Mouse (Mus musculus): ENCODE results near the gene D1Ertd622e. TPM values are rescaled to one million over a fixed set of nuclear protein-coding genes. Genes with fewer than 3 reads are reported as not detected.
"Not testable (repeated sequence)": the region's sequence is repeated elsewhere in the genome, so short reads cannot be mapped to it uniquely, and the experiment has no call there.

Gene D1Ertd622e
- polyA plus RNA-seq, 2 experiments = 14.1 to 14.7 TPM

GRCm38 (mm10) chr1:97583085-97583484 is 78.8 kb downstream of the D1Ertd622e start:
- WGBS = 71% methylated on average over 4 of the region's 4 CpGs
- H3K4me1 ChIP-seq (ENCODE audit: control insufficient read depth, insufficient read depth, low read length) = no peaks in the 10 kb centered on the region

GRCm38 (mm10) chr1:97580680-97581079 is 81.2 kb downstream of the D1Ertd622e start:
- H3K36me3 ChIP-seq (ENCODE audit: control insufficient read depth, insufficient read depth, low read length); H3K4me2 ChIP-seq (replicated peaks; ENCODE audit: low read depth, low read length, severe bottlenecking); H3K4me1 ChIP-seq (ENCODE audit: control insufficient read depth, insufficient read depth, low read length); DNase-seq (ENCODE audit: low spot score); H3K9me3 ChIP-seq (ENCODE audit: control insufficient read depth, low read length); H3K27me3 ChIP-seq (ENCODE audit: control insufficient read depth, insufficient read depth, low read length); ATAC-seq (ENCODE audit: low FRiP score, low read depth); H3K9ac ChIP-seq (ENCODE audit: low read depth, low read length, severe bottlenecking); H3K27ac ChIP-seq (replicated peaks; ENCODE audit: low read depth, low read length); H3K4me3 ChIP-seq (replicated peaks; ENCODE audit: low read length): not testable (repeated sequence)

More at GRCm38 (mm10) chr1:97583085-97583484, 78.8 kb downstream of the D1Ertd622e start:
- Histone ChIP-seq H3K36me3 (ENCODE audit: control insufficient read depth, insufficient read depth, low read length) (no peaks in the 10 kb centered on the region), H3K4me3 (replicated peaks; ENCODE audit: low read length) (no peak overlapping the region), H3K4me2 (replicated peaks; ENCODE audit: low read depth, low read length, severe bottlenecking) (no peak overlapping the region), H3K27me3 (ENCODE audit: control insufficient read depth, insufficient read depth, low read length) (no peaks in the 10 kb centered on the region), H3K27ac (replicated peaks; ENCODE audit: low read depth, low read length) (no peak overlapping the region), H3K9ac (ENCODE audit: low read depth, low read length, severe bottlenecking) (no peak overlapping the region), H3K9me3 (ENCODE audit: control insufficient read depth, low read length) (no peaks in the 10 kb centered on the region)
- ATAC-seq (ENCODE audit: low FRiP score, low read depth) (no peak), DNase-seq (ENCODE audit: low spot score) (no peak)
- TF ChIP-seq POLR2A (IDR thresholded peaks at IDR 0.05; ENCODE audit: borderline replicate concordance, extremely low read depth, insufficient read depth, insufficient read length) = no peak

- H3K4me3 ChIP-seq (replicated peaks; ENCODE audit: low read length) = no peak overlapping the region
- no peak for TF ChIP-seq POLR2A (IDR thresholded peaks at IDR 0.05; ENCODE audit: borderline replicate concordance, extremely low read depth, insufficient read depth, insufficient read length)
- no peaks in the 10 kb centered on the region for H3K9me3 ChIP-seq (ENCODE audit: control insufficient read depth, low read length)
- WGBS = 73% methylated on average over 3 of the region's 3 CpGs
- H3K27me3 ChIP-seq (ENCODE audit: control insufficient read depth, insufficient read depth, low read length) = no peaks in the 10 kb centered on the region
- H3K4me1 ChIP-seq (ENCODE audit: control insufficient read depth, insufficient read depth, low read length) = no peaks in the 10 kb centered on the region
- no peaks in the 10 kb centered on the region for H3K36me3 ChIP-seq (ENCODE audit: control insufficient read depth, insufficient read depth, low read length)
- H3K4me2 ChIP-seq (replicated peaks; ENCODE audit: low read depth, low read length, severe bottlenecking) = no peak overlapping the region
- no peak overlapping the region for H3K9ac ChIP-seq (ENCODE audit: low read depth, low read length, severe bottlenecking)
- ATAC-seq (ENCODE audit: low FRiP score, low read depth) = no peak
- H3K27ac ChIP-seq (replicated peaks; ENCODE audit: low read depth, low read length) = no peak overlapping the region
- DNase-seq (ENCODE audit: low spot score) = peak; percentile 4
Observed at GRCm38 (mm10) chr1:97580270-97580669, 81.6 kb downstream of the D1Ertd622e start.

GRCm38 (mm10) chr1:97578025-97578417 is 83.9 kb downstream of the D1Ertd622e start:
- no peaks in the 10 kb centered on the region for H3K36me3 ChIP-seq (ENCODE audit: control insufficient read depth, insufficient read depth, low read length)
- no peaks in the 10 kb centered on the region for H3K4me1 ChIP-seq (ENCODE audit: control insufficient read depth, insufficient read depth, low read length)
- no peak overlapping the region for H3K4me3 ChIP-seq (replicated peaks; ENCODE audit: low read length)
- H3K27ac ChIP-seq (replicated peaks; ENCODE audit: low read depth, low read length) = no peak overlapping the region
- H3K9ac ChIP-seq (ENCODE audit: low read depth, low read length, severe bottlenecking) = no peak overlapping the region
- no peak for TF ChIP-seq POLR2A (IDR thresholded peaks at IDR 0.05; ENCODE audit: borderline replicate concordance, extremely low read depth, insufficient read depth, insufficient read length)
- H3K9me3 ChIP-seq (ENCODE audit: control insufficient read depth, low read length) = no peaks in the 10 kb centered on the region
- no peak overlapping the region for H3K4me2 ChIP-seq (replicated peaks; ENCODE audit: low read depth, low read length, severe bottlenecking)
- WGBS = 88% methylated on average over 3 of the region's 3 CpGs
- no peaks in the 10 kb centered on the region for H3K27me3 ChIP-seq (ENCODE audit: control insufficient read depth, insufficient read depth, low read length)
- ATAC-seq (ENCODE audit: low FRiP score, low read depth) (no peak), DNase-seq (ENCODE audit: low spot score) (no peak)

- 82% methylated on average over 2 of the region's 2 CpGs for WGBS
- Histone ChIP-seq H3K4me3 (replicated peaks; ENCODE audit: low read length) (no peak overlapping the region), H3K9me3 (ENCODE audit: control insufficient read depth, low read length) (no peaks in the 10 kb centered on the region), H3K27ac (replicated peaks; ENCODE audit: low read depth, low read length) (no peak overlapping the region), H3K4me2 (replicated peaks; ENCODE audit: low read depth, low read length, severe bottlenecking) (no peak overlapping the region), H3K9ac (ENCODE audit: low read depth, low read length, severe bottlenecking) (no peak overlapping the region), H3K27me3 (ENCODE audit: control insufficient read depth, insufficient read depth, low read length) (no peaks in the 10 kb centered on the region), H3K36me3 (ENCODE audit: control insufficient read depth, insufficient read depth, low read length) (no peaks in the 10 kb centered on the region), H3K4me1 (ENCODE audit: control insufficient read depth, insufficient read depth, low read length) (no peaks in the 10 kb centered on the region)
- TF ChIP-seq POLR2A (IDR thresholded peaks at IDR 0.05; ENCODE audit: borderline replicate concordance, extremely low read depth, insufficient read depth, insufficient read length) = no peak
- no peak for ATAC-seq (ENCODE audit: low FRiP score, low read depth)
- DNase-seq (ENCODE audit: low spot score) = no peak
Observed at GRCm38 (mm10) chr1:97577062-97578024, 84.5 kb downstream of the D1Ertd622e start.
